Mouse (Mus musculus) myocyte (in vitro differentiated cells): ENCODE results near the gene Mast4. TPM values are rescaled to one million over a fixed set of nuclear protein-coding genes. Genes with fewer than 3 reads are reported as not detected.
A peak's percentile ranks its signal among the peaks of the same experiment; 100 is the strongest.

Experiments used
- H3K27me3 ChIP-seq: one replicate; pipeline ENCODE4 v1.6.1; 2011; ENCODE audit not compliant: control insufficient read depth, insufficient read depth, insufficient read length
- H3K36me3 ChIP-seq: one replicate; pipeline ENCODE4 v1.6.1; 2011; ENCODE audit not compliant: control insufficient read depth, insufficient read depth
- H3K4me2 ChIP-seq: one replicate; pipeline ENCODE4 v1.6.1; 2011; ENCODE audit warnings: low read depth, control low read depth
- H3K4me3 ChIP-seq: one replicate; pipeline ENCODE4 v1.5.1; 2011; ENCODE audit warnings: mild to moderate bottlenecking, control low read depth, moderate library complexity
- H3K79me2 ChIP-seq: one replicate; pipeline ENCODE4 v1.6.1; 2011; ENCODE audit not compliant: control insufficient read depth, insufficient read depth
- H3ac ChIP-seq: one replicate; pipeline ENCODE4 v1.6.1; 2011; ENCODE audit not compliant: control insufficient read depth, insufficient read length
- CEBPB ChIP-seq: IDR thresholded peaks from 2 replicates; pipeline ENCODE4 v1.6.1; 2011; ENCODE audit warnings: mild to moderate bottlenecking, moderate library complexity; ENCODE audit not compliant: poor library complexity, insufficient read depth, severe bottlenecking
- E2F4 ChIP-seq: IDR thresholded peaks from one replicate; pipeline ENCODE4 v1.6.1; 2011; ENCODE audit warnings: mild to moderate bottlenecking, control low read depth, moderate library complexity; ENCODE audit not compliant: insufficient read depth
- MAX ChIP-seq: IDR thresholded peaks from one replicate; pipeline ENCODE4 v1.6.1; 2011; ENCODE audit warnings: low read depth, mild to moderate bottlenecking, control low read depth
- MYOD1 ChIP-seq, 3 experiments: IDR thresholded peaks; one replicate each; pipeline ENCODE4 v1.6.1; 2011; ENCODE audit warnings: control low read depth in 2 of 3, low read depth in 2 of 3, mild to moderate bottlenecking in 2 of 3, moderate library complexity in 1 of 3; ENCODE audit not compliant: insufficient read length in 2 of 3, control insufficient read depth in 1 of 3
- MYOG ChIP-seq, 3 experiments: IDR thresholded peaks; one replicate each; pipeline ENCODE4 v1.6.1; 2011; ENCODE audit warnings: control low read depth in 2 of 3, low read depth in 2 of 3, mild to moderate bottlenecking in 2 of 3; ENCODE audit not compliant: insufficient read length in 2 of 3, control insufficient read depth in 1 of 3, insufficient read depth in 1 of 3
- POLR2A ChIP-seq: IDR thresholded peaks from one replicate; pipeline ENCODE4 v1.6.1; 2011; ENCODE audit warnings: low read depth, mild to moderate bottlenecking, control low read depth, moderate library complexity; ENCODE audit not compliant: insufficient read length
- POLR2AphosphoS2 ChIP-seq: IDR thresholded peaks from one replicate; pipeline ENCODE4 v1.6.1; 2011; ENCODE audit warnings: low read depth, control low read depth; ENCODE audit not compliant: insufficient read length
- REST ChIP-seq: IDR thresholded peaks from one replicate; pipeline ENCODE4 v1.6.1; 2011; ENCODE audit warnings: mild to moderate bottlenecking, control low read depth, moderate library complexity; ENCODE audit not compliant: insufficient read depth, insufficient read length
- SRF ChIP-seq: IDR thresholded peaks from one replicate; pipeline ENCODE4 v1.6.1; 2011; ENCODE audit warnings: low read depth; ENCODE audit not compliant: control insufficient read depth, insufficient read length
- TCF12 ChIP-seq: IDR thresholded peaks from one replicate; pipeline ENCODE4 v1.6.1; 2011; ENCODE audit warnings: mild to moderate bottlenecking, control low read depth; ENCODE audit not compliant: poor library complexity, insufficient read depth, severe bottlenecking
- TCF3 ChIP-seq: IDR thresholded peaks from one replicate; pipeline ENCODE4 v1.6.1; 2011; ENCODE audit warnings: low read depth, control low read depth; ENCODE audit not compliant: insufficient read length
- USF1 ChIP-seq: IDR thresholded peaks from one replicate; pipeline ENCODE4 v1.6.1; 2011; ENCODE audit warnings: low read depth, mild to moderate bottlenecking, control low read depth, moderate library complexity
- polyA plus RNA-seq: library from polyadenylated mRNA; unstranded; fragments of >200 nt; fragmentation: generic; extraction: Trizol; gene quantifications from one replicate; pipeline ENCODE4 v1.2.1, GENCODE M21; 2012; ENCODE audit warnings: missing spikeins

The Mast4 gene
- polyA plus RNA-seq, 1 experiment = 15.0 TPM

DNA sequence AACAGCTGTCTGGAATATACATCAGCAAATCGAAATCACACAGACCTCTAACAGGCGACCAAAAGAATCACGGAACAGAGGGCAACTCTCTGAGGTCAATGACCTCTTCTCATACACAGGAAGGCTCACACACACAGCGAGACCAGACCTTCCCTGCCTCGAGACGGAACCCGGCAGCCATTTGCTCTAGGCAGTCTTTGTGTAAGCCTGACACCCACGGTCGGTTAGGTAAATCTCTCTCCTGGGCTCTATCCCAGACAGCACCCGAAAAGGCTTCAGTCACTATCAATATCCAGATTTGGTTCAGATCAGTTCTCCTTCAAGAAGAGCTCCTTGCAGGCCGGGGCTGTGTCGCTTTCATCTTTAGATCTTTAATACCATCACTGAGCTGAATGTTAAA is 421.4 kb downstream of the Mast4 start:
- TF ChIP-seq SRF = no peak
- no peak for TF ChIP-seq MYOG (IDR thresholded peaks at IDR 0.05; ENCODE audit: control insufficient read depth in 1 of 3, insufficient read depth in 1 of 3, insufficient read length in 2 of 3, low read depth in 2 of 3)
- TF ChIP-seq TCF3 = no peak
- no peak overlapping the region for H3ac ChIP-seq
- H3K4me3 ChIP-seq = no peak overlapping the region
- H3K79me2 ChIP-seq = peaks cover 13% of the 10 kb centered on the region
- no peak overlapping the region for H3K4me2 ChIP-seq
- no peaks in the 10 kb centered on the region for H3K27me3 ChIP-seq
- H3K36me3 ChIP-seq = no peaks in the 10 kb centered on the region

DNA sequence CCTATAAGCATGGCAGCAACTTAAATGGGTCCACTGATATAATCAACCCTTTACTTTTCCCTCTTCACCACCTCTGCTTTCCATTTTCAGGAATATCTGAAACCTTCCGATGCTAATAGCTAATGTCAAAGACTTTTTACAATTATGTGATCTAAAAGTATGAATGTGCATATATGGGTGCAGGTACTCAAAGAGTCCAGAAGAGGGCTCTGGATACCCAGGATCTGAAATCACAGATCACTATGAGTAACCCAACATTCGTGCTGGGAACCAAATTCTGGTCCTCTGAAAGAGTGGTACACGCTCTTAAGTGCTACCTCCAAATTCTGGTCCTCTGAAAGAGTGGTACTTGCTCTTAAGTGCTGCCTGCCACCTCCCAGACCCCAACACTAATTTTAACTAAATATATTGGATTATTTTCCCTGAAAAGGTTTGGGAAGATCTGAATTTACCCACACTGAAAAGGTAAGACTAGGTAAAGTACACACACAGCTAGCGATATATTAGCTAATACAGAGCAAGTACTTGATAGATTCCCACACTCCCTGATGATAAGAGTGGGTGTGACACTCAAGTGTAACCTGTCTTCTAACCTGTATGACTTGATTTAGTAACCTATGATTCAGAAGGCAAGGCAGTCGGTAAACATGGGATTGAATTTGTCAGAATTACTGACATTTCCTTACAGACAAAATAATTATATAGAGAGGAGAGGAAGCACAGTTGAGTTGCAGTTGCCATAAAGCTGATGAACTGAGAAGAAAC is 424.5 kb downstream of the Mast4 start:
- Histone ChIP-seq H3K4me3 (no peak overlapping the region), H3K36me3 (no peaks in the 10 kb centered on the region), H3ac (no peak overlapping the region), H3K4me2 (no peak overlapping the region), H3K79me2 (peaks cover 20% of the 10 kb centered on the region), H3K27me3 (no peaks in the 10 kb centered on the region)
- TF ChIP-seq MYOG (IDR thresholded peaks at IDR 0.05; ENCODE audit: control insufficient read depth in 1 of 3, insufficient read depth in 1 of 3, insufficient read length in 2 of 3, low read depth in 2 of 3) = no peak
- TF ChIP-seq MAX = no peak
- TF ChIP-seq CEBPB = no peak
- TF ChIP-seq TCF12 = no peak
- TF ChIP-seq POLR2AphosphoS2 = no peak
- no peak for TF ChIP-seq REST
- no peak for TF ChIP-seq E2F4
- TF ChIP-seq TCF3 = no peak
- no peak for TF ChIP-seq SRF
- TF ChIP-seq USF1 = no peak
- TF ChIP-seq POLR2A = no peak
- no peak for TF ChIP-seq MYOD1 (IDR thresholded peaks at IDR 0.05; ENCODE audit: control insufficient read depth in 1 of 3, insufficient read length in 2 of 3, low read depth in 2 of 3)

DNA sequence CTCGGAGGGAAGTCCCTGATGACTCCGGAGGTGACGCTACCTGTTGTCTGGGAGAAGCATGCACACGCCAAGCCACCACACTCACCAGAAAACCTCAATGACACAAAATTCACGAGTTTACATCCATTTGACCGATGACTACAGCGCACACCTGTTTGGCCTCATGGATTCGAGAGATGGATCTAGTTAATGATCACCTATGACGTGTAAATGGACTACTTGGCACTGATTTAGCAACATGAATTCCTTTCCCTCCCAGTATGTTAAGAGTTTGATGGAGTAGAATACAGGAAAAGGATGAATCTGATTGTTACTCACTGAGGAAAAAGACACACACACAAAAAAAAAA is 427.7 kb downstream of the Mast4 start:
- Histone ChIP-seq H3ac (no peak overlapping the region), H3K27me3 (no peaks in the 10 kb centered on the region)
- TF ChIP-seq TCF3 = no peak
- TF ChIP-seq MYOG (IDR thresholded peaks at IDR 0.05; ENCODE audit: control insufficient read depth in 1 of 3, insufficient read depth in 1 of 3, insufficient read length in 2 of 3, low read depth in 2 of 3) = peak in 1 of 3 experiments; percentile 0
- no peak for TF ChIP-seq CEBPB
- TF ChIP-seq MAX = no peak
- TF ChIP-seq E2F4 = no peak
- TF ChIP-seq TCF12 = no peak
- peak in 1 of 3 experiments; percentile 7 for TF ChIP-seq MYOD1 (IDR thresholded peaks at IDR 0.05; ENCODE audit: control insufficient read depth in 1 of 3, insufficient read length in 2 of 3, low read depth in 2 of 3)
- TF ChIP-seq SRF = no peak

DNA sequence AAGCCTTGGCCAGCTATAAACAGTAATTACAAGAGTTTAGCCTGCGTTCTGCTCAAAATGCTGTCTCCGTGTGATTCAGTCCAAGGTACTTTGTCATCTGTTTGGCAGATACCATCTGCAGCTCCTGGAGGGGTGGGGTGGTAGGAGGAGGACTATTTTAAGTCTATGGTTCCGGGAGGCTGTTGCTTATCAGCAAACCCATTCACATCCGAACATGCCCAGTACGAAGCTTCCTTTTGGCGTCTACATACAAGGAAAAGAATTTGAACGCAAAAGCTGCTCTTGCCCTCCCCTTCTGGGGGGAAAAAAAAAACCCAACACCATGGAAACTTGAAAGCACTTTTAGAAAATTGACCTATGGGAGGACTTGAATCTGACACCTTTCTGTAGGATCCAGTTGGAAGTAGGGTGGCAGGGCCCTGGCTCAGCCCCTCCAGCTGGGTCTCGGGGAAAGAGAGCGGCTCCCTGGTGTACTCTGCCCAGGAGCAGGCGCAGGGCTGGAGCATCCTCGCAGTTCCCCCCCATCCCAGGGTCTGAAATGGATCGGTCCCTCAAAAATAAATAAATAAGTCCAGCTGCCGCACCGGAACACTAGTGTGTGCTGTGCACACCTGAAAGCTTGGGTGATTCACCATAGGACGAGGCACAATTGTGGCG is 428.2 kb downstream of the Mast4 start:
- Histone ChIP-seq H3K4me3 (peak overlapping the region; percentile 67), H3K79me2 (peaks cover 49% of the 10 kb centered on the region), H3K4me2 (peak overlapping the region; percentile 88), H3K36me3 (no peaks in the 10 kb centered on the region), H3K27me3 (no peaks in the 10 kb centered on the region), H3ac (no peak overlapping the region)
- peak in 1 of 3 experiments; percentile 3 for TF ChIP-seq MYOG (IDR thresholded peaks at IDR 0.05; ENCODE audit: control insufficient read depth in 1 of 3, insufficient read depth in 1 of 3, insufficient read length in 2 of 3, low read depth in 2 of 3)
- TF ChIP-seq CEBPB = no peak
- peak; percentile 23 for TF ChIP-seq POLR2A

More for the DNA sequence above, 427.7 kb downstream of the Mast4 start:
- Histone ChIP-seq H3K4me3 (peak overlapping the region; percentile 67), H3K4me2 (peak overlapping the region; percentile 88), H3K79me2 (peaks cover 44% of the 10 kb centered on the region), H3K36me3 (no peaks in the 10 kb centered on the region)

DNA sequence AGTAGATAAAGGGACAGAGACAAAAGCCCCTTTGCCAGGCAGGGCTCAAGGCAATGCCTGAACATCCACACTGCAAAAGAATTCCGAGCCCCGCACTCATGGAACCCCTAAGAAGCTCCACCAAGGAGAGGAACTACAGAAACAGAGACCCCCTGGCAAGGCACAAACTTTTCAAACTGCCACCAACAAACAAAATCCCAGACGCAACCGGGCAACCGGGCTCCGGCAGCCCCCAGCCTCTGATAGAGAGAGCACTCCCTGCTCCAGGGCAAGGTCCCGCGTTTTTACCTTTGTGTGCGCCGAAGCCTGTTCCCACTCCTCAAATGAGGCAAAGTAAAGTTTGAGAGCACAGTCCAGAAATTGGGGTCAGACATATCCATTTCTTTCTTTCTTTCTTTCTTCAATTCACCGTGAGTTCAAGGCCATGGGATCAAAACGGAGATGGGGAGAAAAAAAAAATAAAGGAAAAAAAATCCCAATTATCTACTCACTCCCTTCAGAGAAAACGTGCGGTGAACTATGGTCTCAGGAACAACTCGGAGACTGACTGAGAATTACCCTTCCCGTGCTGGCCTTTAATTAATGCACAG is 428.8 kb downstream of the Mast4 start:
- Histone ChIP-seq H3K27me3 (no peaks in the 10 kb centered on the region), H3K79me2 (peaks cover 56% of the 10 kb centered on the region), H3K4me2 (peak overlapping the region; percentile 88), H3K36me3 (no peaks in the 10 kb centered on the region), H3K4me3 (peak overlapping the region; percentile 67), H3ac (no peak overlapping the region)
- TF ChIP-seq SRF (no peak), POLR2A (no peak), MYOG (IDR thresholded peaks at IDR 0.05; ENCODE audit: control insufficient read depth in 1 of 3, insufficient read depth in 1 of 3, insufficient read length in 2 of 3, low read depth in 2 of 3) (no peak), POLR2AphosphoS2 (no peak), USF1 (no peak), MAX (no peak), CEBPB (no peak), TCF12 (no peak), TCF3 (no peak), E2F4 (no peak)
